Mouse (Mus musculus): ENCODE measurements around the gene H2afy. TPM values are rescaled to one million over a fixed set of nuclear protein-coding genes. Genes with fewer than 3 reads are reported as not detected.
A peak's percentile ranks its signal among the peaks of the same experiment; 100 is the strongest.

The H2afy gene
- polyA plus RNA-seq, 1 experiment from 2014 or later: 494 TPM

- H3K9me3 ChIP-seq: no peaks in the 10 kb centered on the region
- peak; percentile 29 for DNase-seq (ENCODE audit: low spot score)
- H3K4me1 ChIP-seq (replicated peaks): peaks cover 29% of the 10 kb centered on the region
Measured at GRCm38 (mm10) chr13:56072268-56072607, 63.9 kb downstream of the H2afy start.

GRCm38 (mm10) chr13:56071586-56072267, 64.4 kb downstream of the H2afy start:
- 90% methylated on average over 16 of the region's 16 CpGs for WGBS
- DNase-seq (ENCODE audit: low spot score): no peak
- Histone ChIP-seq H3K9me3 (no peaks in the 10 kb centered on the region), H3K27me3 (ENCODE audit: insufficient read depth, poor library complexity, severe bottlenecking) (no peaks in the 10 kb centered on the region), H3K4me3 (no peak overlapping the region), H3K4me1 (replicated peaks) (peaks cover 29% of the 10 kb centered on the region), H3K36me3 (peaks cover 68% of the 10 kb centered on the region), H3K27ac (no peak overlapping the region)

More at GRCm38 (mm10) chr13:56072268-56072607, 63.9 kb downstream of the H2afy start:
- Histone ChIP-seq H3K27ac (no peak overlapping the region), H3K36me3 (peaks cover 73% of the 10 kb centered on the region), H3K27me3 (ENCODE audit: insufficient read depth, poor library complexity, severe bottlenecking) (no peaks in the 10 kb centered on the region), H3K4me3 (no peak overlapping the region)
- WGBS: 58% methylated on average over 4 of the region's 4 CpGs

GRCm38 (mm10) chr13:56069643-56070042, 66.5 kb downstream of the H2afy start:
- 87% methylated on average over 6 of the region's 6 CpGs for WGBS
- Histone ChIP-seq H3K36me3 (peaks cover 47% of the 10 kb centered on the region), H3K4me1 (replicated peaks) (peaks cover 33% of the 10 kb centered on the region), H3K27me3 (ENCODE audit: insufficient read depth, poor library complexity, severe bottlenecking) (0 out of 2 replicates have a peak, but pooled peaks cover 5% of the 10 kb centered on the region), H3K27ac (no peak overlapping the region), H3K9me3 (no peaks in the 10 kb centered on the region), H3K4me3 (no peak overlapping the region)
- no peak for DNase-seq (ENCODE audit: low spot score)

- H3K36me3 ChIP-seq: peaks cover 35% of the 10 kb centered on the region
- peaks cover 33% of the 10 kb centered on the region for H3K4me1 ChIP-seq (replicated peaks)
- DNase-seq (ENCODE audit: low spot score): peak; percentile 30
- H3K27ac ChIP-seq: no peak overlapping the region
- 51% methylated on average over 4 of the region's 4 CpGs for WGBS
- no peak overlapping the region for H3K4me3 ChIP-seq
- H3K27me3 ChIP-seq (ENCODE audit: insufficient read depth, poor library complexity, severe bottlenecking): 0 out of 2 replicates have a peak, but pooled peaks cover 5% of the 10 kb centered on the region
- H3K9me3 ChIP-seq: no peaks in the 10 kb centered on the region
Measured at GRCm38 (mm10) chr13:56068517-56068916, 67.6 kb downstream of the H2afy start.

GRCm38 (mm10) chr13:56066904-56067303, 69.3 kb downstream of the H2afy start:
- peaks cover 33% of the 10 kb centered on the region for H3K4me1 ChIP-seq (replicated peaks)
- H3K4me3 ChIP-seq: no peak overlapping the region
- H3K27me3 ChIP-seq (ENCODE audit: insufficient read depth, poor library complexity, severe bottlenecking): 0 out of 2 replicates have a peak, but pooled peaks cover 5% of the 10 kb centered on the region
- H3K36me3 ChIP-seq: peaks cover 20% of the 10 kb centered on the region
- H3K27ac ChIP-seq: no peak overlapping the region
- no peak for DNase-seq (ENCODE audit: low spot score)
- 92% methylated on average over 2 of the region's 2 CpGs for WGBS
- H3K9me3 ChIP-seq: no peaks in the 10 kb centered on the region

GRCm38 (mm10) chr13:56066152-56066551, 70.0 kb downstream of the H2afy start:
- H3K4me3 ChIP-seq: no peak overlapping the region
- WGBS: 88% methylated on average over 21 of the region's 21 CpGs

GRCm38 (mm10) chr13:56057761-56058160, 78.4 kb downstream of the H2afy start:
- WGBS: 90% methylated on average over 8 of the region's 8 CpGs
- Histone ChIP-seq H3K9me3 (no peaks in the 10 kb centered on the region), H3K36me3 (no peaks in the 10 kb centered on the region), H3K4me1 (replicated peaks) (peaks cover 25% of the 10 kb centered on the region), H3K27ac (no peak overlapping the region), H3K27me3 (ENCODE audit: insufficient read depth, poor library complexity, severe bottlenecking) (peaks cover 15% of the 10 kb centered on the region; the same call in 1 of the 2 replicates), H3K4me3 (no peak overlapping the region)
- DNase-seq (ENCODE audit: low spot score): no peak

More at GRCm38 (mm10) chr13:56066152-56066551, 70.0 kb downstream of the H2afy start:
- peaks cover 33% of the 10 kb centered on the region for H3K4me1 ChIP-seq (replicated peaks)
- H3K27me3 ChIP-seq (ENCODE audit: insufficient read depth, poor library complexity, severe bottlenecking): 0 out of 2 replicates have a peak, but pooled peaks cover 5% of the 10 kb centered on the region
- H3K9me3 ChIP-seq: no peaks in the 10 kb centered on the region
- no peak for DNase-seq (ENCODE audit: low spot score)
- H3K27ac ChIP-seq: no peak overlapping the region; the same call in 1 of the 2 replicates
- H3K36me3 ChIP-seq: peaks cover 13% of the 10 kb centered on the region

- H3K27ac ChIP-seq: no peak overlapping the region
- no peak for DNase-seq (ENCODE audit: low spot score)
- peaks cover 15% of the 10 kb centered on the region; the same call in 1 of the 2 replicates for H3K27me3 ChIP-seq (ENCODE audit: insufficient read depth, poor library complexity, severe bottlenecking)
- no peaks in the 10 kb centered on the region for H3K36me3 ChIP-seq
- no peak overlapping the region for H3K4me3 ChIP-seq
- WGBS: 87% methylated on average over 5 of the region's 5 CpGs
- H3K9me3 ChIP-seq: no peaks in the 10 kb centered on the region
- H3K4me1 ChIP-seq (replicated peaks): peaks cover 35% of the 10 kb centered on the region
Measured at GRCm38 (mm10) chr13:56055720-56056119, 80.4 kb downstream of the H2afy start.

GRCm38 (mm10) chr13:56054089-56054488, 82.1 kb downstream of the H2afy start:
- 71% methylated on average over 6 of the region's 6 CpGs for WGBS
- Histone ChIP-seq H3K27ac (peak overlapping the region; percentile 53; the same call in 1 of the 2 replicates), H3K4me1 (replicated peaks) (peaks cover 37% of the 10 kb centered on the region), H3K36me3 (no peaks in the 10 kb centered on the region), H3K9me3 (no peaks in the 10 kb centered on the region), H3K27me3 (ENCODE audit: insufficient read depth, poor library complexity, severe bottlenecking) (peaks cover 15% of the 10 kb centered on the region; the same call in 1 of the 2 replicates), H3K4me3 (no peak overlapping the region)
- DNase-seq (ENCODE audit: low spot score): no peak

- Histone ChIP-seq H3K27me3 (ENCODE audit: insufficient read depth, poor library complexity, severe bottlenecking) (peaks cover 15% of the 10 kb centered on the region; the same call in 1 of the 2 replicates), H3K4me3 (no peak overlapping the region), H3K4me1 (replicated peaks) (peaks cover 37% of the 10 kb centered on the region), H3K36me3 (no peaks in the 10 kb centered on the region), H3K27ac (peak overlapping the region; percentile 53; the same call in 1 of the 2 replicates), H3K9me3 (no peaks in the 10 kb centered on the region)
- peak; percentile 44 for DNase-seq (ENCODE audit: low spot score)
- WGBS: 13% methylated on average over 10 of the region's 10 CpGs
Measured at GRCm38 (mm10) chr13:56052781-56053180, 83.4 kb downstream of the H2afy start.

GRCm38 (mm10) chr13:56050246-56050645, 85.9 kb downstream of the H2afy start:
- 53% methylated on average over 6 of the region's 6 CpGs for WGBS
- H3K4me3 ChIP-seq: no peak overlapping the region
- H3K9me3 ChIP-seq: no peaks in the 10 kb centered on the region
- H3K27me3 ChIP-seq (ENCODE audit: insufficient read depth, poor library complexity, severe bottlenecking): peaks cover 5% of the 10 kb centered on the region; the same call in 1 of the 2 replicates
- no peak for DNase-seq (ENCODE audit: low spot score)
- H3K36me3 ChIP-seq: no peaks in the 10 kb centered on the region
- no peak overlapping the region for H3K27ac ChIP-seq
- H3K4me1 ChIP-seq (replicated peaks): peaks cover 36% of the 10 kb centered on the region

GRCm38 (mm10) chr13:56042221-56042620, 93.9 kb downstream of the H2afy start:
- DNase-seq (ENCODE audit: low spot score): no peak
- Histone ChIP-seq H3K4me1 (replicated peaks) (no peaks in the 10 kb centered on the region), H3K9me3 (no peaks in the 10 kb centered on the region), H3K4me3 (no peak overlapping the region), H3K36me3 (no peaks in the 10 kb centered on the region), H3K27me3 (ENCODE audit: insufficient read depth, poor library complexity, severe bottlenecking) (no peaks in the 10 kb centered on the region), H3K27ac (no peak overlapping the region)
- 89% methylated on average over 3 of the region's 3 CpGs for WGBS

- no peaks in the 10 kb centered on the region for H3K4me1 ChIP-seq (replicated peaks)
- no peak overlapping the region for H3K4me3 ChIP-seq
- DNase-seq (ENCODE audit: low spot score): no peak
- H3K27ac ChIP-seq: no peak overlapping the region
- WGBS: 85% methylated on average over 3 of the region's 3 CpGs
- H3K27me3 ChIP-seq (ENCODE audit: insufficient read depth, poor library complexity, severe bottlenecking): no peaks in the 10 kb centered on the region
- H3K9me3 ChIP-seq: no peaks in the 10 kb centered on the region
- no peaks in the 10 kb centered on the region for H3K36me3 ChIP-seq
Measured at GRCm38 (mm10) chr13:56040621-56041020, 95.5 kb downstream of the H2afy start.

Data from hindbrain, embryonic 10.5 days (tissue).